Mouse (Mus musculus) MEL (cell line): ENCODE results near the gene Plekha3.

Experiments used
- EP300 ChIP-seq, 2 experiments: IDR thresholded peaks; 2 replicates each; pipeline ENCODE4 v1.6.1; 2011; ENCODE audit warnings: improper control_type of control experiment in 2 of 2, low read length in 2 of 2, low read depth in 1 of 2, mild to moderate bottlenecking in 1 of 2
- MYC ChIP-seq: IDR thresholded peaks from 2 replicates; pipeline ENCODE4 v1.6.1; 2011; ENCODE audit warnings: low read depth, mild to moderate bottlenecking, low read length, improper control_type of control experiment, moderate library complexity
- NRF1 ChIP-seq: IDR thresholded peaks from 2 replicates; pipeline ENCODE4 v1.6.1; 2014; ENCODE audit warnings: low read depth, mild to moderate bottlenecking, inconsistent platforms, low read length, improper control_type of control experiment, moderate library complexity; ENCODE audit not compliant: poor library complexity, insufficient read depth, severe bottlenecking
- RAD21 ChIP-seq: IDR thresholded peaks from 2 replicates; pipeline ENCODE4 v1.6.1; 2011; ENCODE audit warnings: mild to moderate bottlenecking, low read depth, low read length, improper control_type of control experiment

- TF ChIP-seq RAD21 (peak; percentile 23; the same call in 1 of the 2 replicates), NRF1 (no peak), EP300 (IDR thresholded peaks at IDR 0.05; ENCODE audit: low read depth in 1 of 2, low read length in 2 of 2) (no peak), MYC (no peak)
Observed at GRCm38 (mm10) chr2:76714984-76715383, 39.9 kb downstream of the Plekha3 start.
